Mouse (Mus musculus): ENCODE results near the gene Psmd8.
"Not testable (repeated sequence)": the region's sequence is repeated elsewhere in the genome, so short reads cannot be mapped to it uniquely, and the experiment has no call there.

The Psmd8 gene

DNA sequence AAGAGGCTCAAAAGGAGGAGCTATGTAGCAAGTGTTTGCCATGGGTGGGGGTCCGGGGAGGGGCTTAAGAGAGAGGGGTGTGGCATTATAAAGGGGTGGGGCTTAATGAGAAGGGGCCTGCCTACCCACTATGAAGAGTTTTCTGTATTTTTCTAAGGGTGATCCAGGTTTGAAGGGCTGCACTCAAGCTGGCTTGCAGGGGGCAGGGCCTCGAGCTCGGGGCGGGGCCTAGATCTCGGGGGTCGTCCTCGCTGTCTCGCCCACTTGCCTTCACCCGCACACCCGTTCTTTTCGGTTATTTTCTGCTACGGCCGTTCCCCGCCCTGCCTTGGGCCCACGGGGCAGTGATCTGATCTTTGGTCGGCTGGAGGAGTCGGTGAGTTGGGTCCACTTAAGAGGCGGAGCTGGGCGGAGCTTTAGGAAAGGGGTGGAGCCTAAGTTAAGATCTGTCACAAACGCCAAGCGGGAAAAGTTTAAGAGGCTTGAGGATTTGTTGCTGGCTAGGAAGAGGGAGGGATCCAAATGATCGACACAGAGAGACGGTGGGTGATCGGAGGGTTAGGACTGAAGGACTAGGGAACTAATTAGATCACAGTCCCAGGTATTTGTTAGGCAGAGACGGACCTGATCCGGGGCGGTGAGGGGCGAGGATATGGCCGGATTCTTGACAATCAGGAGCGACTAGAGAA lies 10.3 kb downstream of the Psmd8 start, which contains the start of the genes Ggn and Spred3:
Ggn (plus strand) TSS at position 145 of the 689 bp plus-strand sequence.
Spred3 (minus strand) TSS at position 346 of the 689 bp plus-strand sequence.
- peak; percentile 79 for DNase-seq

DNA sequence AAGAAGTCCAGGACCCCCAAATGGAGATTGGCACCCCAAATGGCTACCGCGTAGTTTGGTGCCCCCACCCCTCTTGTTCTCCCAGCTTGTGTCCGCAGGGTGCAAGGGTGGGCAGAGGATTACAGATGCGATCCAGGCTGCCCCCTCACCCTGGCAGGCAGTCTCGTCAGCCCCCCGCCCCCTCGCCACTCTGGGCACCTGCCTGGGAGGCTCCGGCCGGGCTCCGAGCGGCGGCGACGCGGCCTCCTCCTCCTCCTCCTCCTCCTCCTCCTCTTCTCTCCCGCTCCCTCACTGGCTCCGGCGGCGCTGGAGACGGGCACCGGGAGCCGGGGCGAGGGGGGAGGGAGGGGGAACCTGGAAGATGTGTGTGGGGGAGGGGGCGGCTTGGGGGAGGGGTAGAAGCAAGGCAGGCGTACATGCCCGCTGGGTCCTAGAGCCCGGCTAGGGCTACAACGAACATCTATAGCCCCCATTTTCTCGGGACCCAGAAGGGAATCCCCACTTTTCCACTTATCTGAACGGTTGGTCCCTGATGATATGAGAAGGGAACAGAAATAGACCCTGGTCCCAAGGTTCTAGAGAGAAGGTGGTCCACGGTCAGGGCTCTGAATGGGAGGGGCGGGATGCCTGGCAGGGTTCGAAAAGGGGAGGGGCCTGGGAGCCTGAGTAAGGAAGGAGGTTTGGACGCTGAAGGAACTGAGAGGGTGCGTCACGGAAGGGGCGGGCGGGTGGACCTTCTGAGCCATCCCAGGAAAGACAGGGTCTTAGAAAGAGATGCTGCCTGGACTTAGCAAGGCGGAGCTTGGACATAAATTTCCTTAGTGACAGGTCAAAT lies 11.1 kb downstream of the Psmd8 start:
- peak; percentile 88 for DNase-seq

DNA sequence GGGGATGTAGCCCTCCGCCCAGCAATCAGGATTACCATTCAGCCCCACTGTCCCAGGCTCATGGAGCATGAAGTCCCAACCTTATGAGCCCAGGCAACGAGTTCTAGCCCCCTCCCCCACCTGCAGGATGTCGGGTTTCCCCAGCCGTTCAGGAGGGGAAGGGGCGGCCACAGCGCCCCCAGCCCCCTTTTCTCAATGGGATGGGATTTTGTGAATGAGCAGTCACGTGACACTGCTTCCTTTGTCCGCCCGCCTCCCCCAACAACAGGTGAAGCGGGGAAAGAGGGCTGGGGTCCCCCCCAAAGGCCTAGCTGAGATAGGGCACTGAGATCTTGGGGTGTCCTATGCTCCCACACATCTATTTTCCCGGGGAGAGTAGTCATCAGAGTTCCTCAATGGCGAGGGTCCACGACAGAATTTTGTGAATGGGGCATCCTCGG lies 11.7 kb downstream of the Psmd8 start:
- DNase-seq, result peak; percentile 69

DNA sequence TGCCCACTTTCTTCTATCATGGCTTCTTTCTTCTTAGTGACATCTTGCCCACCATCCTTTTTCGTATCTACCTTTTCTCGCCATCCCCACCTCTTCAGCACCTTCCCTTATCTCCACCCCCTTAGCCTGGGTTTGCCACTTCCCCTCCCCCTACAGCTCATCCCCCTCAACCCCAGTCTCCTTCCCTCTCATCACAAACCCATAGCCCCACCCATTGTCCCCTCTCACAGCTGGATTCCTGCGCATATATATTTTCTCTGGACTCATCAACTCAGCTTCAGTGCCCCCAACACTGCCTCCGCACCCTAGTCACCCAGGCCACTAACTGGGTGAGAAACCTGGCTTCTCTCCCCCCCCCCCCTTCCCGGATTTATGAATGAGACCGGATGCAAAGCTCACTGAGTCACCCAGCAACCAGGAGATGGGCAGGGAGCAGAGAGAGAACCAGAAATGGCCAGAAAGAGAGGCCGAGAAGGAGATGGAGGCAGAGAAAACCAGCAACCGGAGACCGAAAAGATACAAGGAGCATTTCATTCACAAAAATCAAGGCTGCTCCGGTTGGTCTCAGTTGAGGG lies 12.3 kb downstream of the Psmd8 start:
- no peak for DNase-seq

DNA sequence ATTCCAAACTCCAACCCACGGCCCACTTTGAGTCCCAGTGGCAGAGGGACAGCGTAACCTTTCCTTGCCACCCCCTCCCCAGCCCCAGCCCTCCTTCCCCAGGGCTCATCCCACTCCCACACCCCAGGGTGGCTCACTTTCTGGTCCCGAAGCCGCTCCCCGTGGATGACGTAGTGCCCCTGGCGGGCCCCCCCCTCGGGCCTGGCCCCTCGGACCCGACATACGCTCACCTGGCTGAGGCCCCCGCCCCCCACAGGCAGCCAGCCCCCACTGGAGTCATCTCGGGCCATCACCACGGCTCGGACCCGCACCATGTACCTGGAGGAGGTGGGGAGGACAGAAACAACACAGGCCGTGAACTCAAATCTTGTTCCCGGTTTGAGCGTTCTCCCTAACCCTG lies 12.8 kb downstream of the Psmd8 start:
- DNase-seq, result peak; percentile 38

DNA sequence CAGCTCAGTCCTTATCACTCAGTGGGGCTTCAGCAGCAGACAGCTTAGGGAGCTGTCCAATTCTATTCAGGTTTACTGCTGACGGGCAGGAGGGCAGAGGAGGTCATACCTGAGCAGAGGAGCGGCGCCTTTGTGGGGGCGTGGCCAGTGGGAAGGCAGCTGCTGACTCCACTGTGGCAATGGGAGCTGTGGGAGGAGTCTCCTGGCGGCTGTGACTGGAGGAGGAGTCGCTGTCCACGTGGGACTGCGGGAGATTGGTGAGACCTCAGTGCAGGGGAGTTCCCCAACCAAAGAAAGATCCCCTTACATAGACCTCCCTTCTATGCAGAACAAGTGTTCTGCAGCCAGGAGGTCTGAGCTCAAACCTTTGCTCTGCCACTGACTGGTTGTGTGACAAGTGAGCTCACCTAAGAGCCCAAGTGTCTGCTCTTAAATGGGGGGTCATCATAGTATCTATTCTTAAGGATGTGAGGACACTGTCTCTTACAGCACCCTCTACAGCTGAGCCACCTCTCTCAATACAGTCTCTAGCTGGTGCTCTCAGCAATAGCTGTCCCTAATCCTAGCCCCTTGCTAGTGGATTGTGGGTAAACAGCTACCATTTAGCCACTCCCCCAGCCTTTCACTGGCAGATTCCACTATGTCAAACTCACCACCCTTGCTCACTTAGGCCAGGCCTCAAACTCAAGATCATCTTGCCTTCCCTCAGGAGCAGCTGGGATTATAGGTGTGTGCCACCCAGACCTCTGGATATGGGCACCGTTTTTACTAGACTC lies 17.6 kb downstream of the Psmd8 start:
- no peak for DNase-seq

DNA sequence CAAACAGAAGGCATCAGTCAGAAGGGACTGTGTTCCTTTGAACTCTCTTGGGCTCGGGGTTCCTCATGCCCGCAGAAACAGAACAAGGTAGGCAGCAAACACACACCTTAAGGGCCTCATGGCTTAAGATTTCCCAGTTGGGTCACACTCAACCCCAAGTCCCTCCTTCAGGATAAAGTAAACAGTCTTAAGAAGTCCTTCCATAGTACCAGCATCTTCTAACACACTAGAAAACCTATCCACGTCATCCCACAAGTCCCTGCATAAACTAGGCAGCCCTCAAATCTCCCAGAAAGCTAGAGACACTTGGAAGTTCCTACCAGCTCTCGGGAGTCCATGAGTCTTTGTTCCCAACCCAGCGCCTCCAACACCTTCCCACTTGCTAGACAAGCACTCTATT lies 18.2 kb downstream of the Psmd8 start:
- no peak for DNase-seq

DNA sequence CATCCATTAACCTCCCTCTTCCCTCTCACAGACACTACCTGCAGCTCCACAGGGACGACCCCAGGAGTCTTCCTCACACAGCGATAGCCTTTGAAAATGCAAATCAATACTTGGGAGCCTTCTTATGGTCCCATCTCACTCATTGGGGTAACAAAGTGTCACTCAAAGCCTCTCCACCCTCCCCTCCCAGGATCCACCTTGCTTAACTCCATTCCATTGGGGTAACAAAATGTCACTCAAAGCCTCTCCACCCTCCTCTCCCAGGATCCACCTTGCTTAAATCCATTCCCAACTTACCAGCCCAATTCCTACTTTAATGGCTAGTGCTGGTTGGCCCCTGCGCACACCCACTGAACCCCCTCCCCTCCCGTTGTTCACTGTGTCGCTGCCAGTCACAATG lies 22.2 kb downstream of the Psmd8 start:
- no peak for DNase-seq

DNA sequence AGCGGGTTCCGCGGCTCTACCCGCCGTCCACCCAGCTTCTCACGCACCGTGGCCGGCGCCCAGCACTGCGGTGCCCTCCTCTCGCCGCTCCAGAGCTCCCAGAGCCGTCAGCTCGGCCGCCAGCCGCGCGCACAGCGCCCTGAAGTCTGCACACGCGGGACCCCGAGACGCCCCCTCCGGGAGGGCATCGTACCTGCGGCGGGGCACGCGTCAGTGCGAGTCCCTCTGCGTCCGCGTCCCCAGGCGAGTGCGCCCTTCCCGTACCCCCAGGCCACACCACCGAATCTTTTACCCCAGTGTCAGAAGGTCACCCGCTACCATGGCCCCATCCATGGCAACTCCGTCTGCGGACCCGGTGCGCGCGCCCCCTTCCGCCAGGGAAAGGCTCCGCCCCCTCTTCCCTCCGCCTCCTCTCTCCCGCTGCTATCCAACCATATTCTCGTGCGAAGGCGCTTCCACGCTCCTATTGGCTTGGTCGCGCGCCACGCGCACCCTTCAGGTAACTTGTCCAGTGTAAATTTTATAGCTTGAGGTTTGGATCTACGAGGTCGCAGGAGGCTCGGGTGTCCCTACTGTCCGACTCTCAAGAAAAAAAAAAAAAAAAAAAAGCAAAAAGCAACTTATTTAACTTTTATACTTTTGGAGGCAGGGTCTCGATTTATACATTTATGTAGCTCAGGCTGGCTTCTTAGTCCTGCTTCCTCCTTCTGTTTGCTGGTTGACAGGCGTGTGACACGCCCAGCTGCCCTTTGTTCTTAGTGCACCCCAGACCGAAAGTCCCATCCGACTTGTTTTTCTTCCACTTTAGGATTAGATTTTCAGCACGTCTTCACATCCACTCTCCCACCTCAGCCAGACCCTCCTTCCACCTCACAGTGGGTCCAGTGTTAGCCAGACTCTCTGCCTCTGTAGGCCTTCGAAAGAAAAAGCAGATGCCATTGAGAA lies 24.4 kb downstream of the Psmd8 start, which contains the start of gene Fam98c:
Fam98c (minus strand) TSS at position 397 of the 945 bp plus-strand sequence.
- DNase-seq, result peak; percentile 92

DNA sequence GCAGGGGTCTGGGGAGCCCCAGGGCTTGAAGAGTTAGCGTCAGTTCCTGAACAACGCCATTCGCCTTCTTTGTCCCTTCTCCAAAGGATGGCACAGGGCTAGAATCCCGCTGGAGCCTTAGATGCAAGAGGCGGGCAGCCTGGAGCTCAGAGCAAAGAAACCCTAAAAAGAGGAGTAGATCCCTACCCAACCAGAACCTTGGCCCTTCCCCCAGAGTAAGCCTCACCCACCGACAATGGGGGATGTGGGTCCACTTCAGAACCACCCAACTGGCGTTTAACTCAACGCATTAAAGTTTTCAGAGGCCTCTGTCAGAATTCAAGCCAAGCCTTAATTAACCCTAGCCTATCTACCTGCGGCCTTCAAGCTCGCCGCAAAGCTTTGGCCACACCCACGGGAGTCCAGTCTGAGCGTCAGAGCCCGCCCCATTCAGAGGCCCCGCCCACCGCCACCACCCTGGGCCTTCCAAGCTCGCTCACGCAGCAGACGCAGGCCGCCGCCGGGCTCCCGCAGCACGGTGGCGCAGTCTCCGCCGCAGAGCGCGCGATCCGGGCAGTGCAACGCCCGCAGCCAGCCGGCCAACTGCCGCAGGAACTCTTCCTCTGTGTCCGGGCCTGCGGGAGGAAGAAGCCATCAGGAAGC lies 25.2 kb downstream of the Psmd8 start:
- DNase-seq, result peak; percentile 92

DNA sequence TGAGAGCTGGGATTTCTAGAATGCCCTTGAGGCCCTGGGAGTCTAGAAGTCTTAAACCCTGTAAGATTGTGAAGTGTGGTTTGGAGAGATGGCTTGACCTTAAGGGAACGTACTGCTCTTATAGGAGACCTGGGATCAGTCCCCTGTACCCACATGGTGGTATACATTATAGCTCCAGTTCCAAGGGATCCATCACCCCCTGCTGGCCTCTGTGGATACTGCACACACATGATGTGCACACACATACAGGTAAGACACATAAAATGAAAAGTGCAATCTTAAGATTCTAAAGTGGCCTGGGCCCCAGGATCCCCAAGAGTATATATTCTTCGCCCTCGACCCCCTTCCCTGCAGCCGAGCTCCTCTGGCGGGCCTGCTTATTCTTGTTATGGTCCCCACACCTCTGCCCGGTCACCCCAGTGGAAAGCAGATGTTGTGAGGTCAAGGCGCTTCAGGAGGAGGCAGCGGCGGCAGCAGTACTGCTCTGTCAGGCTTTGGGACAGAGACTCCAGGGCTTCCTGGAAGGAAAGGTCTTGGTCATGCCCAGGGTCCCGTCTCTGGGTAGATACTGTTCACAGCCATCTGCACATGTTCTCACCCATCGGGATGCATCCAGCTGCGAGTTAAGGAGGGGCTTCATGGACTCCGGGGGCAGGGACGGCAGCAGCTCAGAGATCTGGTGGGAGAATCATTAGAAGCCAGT lies 26.3 kb downstream of the Psmd8 start:
- peak; percentile 61 for DNase-seq

DNA sequence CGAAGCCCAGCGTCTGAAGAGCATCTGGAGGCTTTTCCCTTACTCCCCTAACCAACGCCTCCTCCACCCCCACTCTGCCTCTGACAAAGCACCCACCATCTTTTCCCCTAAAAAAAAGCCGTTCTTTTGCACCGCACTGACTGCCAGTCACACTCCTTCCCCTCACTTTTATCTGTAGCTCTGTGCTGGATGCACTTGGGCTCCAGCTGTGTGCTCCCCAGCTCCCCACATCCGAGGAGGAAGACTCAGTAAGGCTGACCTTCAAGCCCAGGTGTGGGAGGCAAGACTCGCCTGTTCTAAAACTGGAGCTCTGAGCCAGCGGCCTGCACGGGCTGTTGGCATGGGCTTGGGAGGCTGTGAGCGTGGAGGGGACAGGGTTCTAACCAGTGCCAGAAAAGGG lies 29.0 kb downstream of the Psmd8 start:
- no peak for DNase-seq

DNA sequence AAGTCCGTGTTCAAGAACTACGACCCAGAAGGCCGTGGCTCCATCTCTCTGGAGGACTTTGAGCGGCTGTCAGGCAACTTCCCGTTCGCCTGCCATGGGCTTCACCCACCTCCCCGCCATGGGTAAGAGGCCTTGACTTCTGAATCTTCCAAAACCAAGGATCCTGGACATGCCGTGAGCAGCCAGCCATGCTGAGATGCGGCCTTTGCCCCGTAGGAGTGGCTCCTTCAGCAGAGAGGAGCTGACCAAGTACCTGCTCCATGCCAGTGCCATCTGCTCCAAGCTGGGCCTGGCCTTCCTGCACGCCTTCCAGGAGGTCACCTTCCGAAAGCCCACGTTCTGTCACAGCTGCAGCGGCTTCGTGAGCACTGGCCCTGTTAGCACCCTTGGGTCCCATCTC lies 31.7 kb downstream of the Psmd8 start:
- no peak for DNase-seq

DNA sequence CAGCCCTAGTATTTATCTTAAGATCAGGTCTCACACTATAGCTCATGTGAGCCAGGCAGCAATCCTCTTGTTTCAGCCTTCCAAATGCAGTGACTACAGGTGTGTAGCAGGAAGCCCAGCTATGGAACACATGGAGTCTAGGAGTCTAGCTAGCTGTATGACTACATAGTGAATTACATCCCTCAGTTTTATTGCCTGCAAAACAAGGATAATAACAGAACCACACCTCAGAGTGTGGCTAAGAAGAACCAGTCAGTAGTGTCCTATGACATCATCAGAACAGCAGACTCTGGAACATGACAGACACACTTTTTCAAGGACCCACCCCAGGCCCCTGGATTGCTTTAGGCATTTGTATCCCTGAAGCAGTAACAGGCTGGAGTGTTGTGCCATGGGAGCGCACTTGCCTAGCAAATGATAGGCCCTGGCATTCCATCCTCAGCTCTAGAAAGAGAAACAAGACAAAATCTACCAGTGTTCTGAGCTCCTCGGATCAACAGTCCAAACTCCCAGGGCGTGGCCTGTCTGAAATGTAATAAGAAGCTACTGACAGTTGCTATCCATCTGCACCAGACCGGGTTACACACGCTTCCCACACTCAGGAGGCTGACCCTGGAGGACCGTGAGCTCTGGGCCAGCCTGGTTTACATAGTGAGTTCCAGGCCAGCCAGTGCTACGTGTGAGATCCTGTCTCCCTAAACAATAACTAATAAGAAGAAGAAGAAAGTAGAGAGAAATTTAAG lies 33.7 kb downstream of the Psmd8 start:
- DNase-seq, result no peak

DNA sequence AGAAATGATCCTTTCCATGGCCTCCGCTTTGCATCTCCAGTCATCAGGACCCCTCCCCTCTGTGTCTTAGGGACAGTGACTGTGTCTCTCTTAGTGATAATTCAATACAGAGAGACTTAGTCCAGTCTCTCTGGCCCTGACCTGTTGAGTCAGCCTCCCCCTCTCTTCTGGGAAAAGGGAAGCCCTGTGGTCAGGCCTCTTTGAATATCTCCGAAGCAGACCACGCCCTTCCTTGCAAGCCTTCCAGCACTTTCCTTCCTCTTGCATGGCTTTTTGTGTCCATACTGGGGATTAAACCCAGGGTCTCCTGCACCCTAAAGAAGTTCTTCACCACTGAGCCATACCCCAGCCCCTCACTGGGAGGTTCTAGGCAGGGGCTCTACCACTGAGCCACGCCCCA lies 36.5 kb downstream of the Psmd8 start:
- DNase-seq, result no peak

DNA sequence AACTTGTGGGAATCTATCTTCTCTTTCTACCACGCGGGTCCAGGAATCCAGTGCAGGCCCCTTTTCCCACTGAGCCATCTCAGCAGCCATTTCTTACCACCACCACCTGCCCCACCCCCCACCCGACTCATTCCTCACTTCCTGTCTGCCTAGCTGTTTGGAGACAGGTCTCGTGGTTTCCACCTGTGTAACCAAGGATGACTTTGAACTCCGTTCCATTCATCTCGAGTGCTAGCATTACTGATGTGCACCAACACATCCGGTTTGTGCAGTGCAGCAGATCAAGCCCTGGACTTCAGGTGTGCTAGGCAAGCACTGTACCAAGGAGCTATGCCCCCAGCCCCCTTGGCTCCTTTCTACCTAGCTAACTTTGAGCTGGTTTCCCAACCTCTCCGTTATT lies 39.1 kb downstream of the Psmd8 start:
- no peak for DNase-seq

DNA sequence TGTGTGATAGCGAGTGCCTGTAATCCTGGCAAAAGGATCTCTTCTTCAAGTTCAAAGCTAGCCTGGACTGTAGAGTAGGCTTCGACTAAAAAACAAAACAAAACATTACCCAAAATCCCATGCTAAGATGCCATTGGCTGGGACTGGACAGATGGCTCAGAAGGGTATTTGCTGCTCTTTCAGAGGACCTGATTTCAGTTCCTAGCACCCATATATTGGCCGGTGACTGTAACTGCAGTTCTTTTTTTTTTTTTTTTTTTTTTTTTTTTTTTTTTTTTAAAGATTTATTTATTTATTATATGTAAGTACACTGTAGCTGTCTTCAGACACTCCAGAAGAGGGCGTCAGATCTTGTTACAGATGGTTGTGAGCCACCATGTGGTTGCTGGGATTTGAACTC lies 41.3 kb downstream of the Psmd8 start:
- not testable (repeated sequence) for DNase-seq

DNA sequence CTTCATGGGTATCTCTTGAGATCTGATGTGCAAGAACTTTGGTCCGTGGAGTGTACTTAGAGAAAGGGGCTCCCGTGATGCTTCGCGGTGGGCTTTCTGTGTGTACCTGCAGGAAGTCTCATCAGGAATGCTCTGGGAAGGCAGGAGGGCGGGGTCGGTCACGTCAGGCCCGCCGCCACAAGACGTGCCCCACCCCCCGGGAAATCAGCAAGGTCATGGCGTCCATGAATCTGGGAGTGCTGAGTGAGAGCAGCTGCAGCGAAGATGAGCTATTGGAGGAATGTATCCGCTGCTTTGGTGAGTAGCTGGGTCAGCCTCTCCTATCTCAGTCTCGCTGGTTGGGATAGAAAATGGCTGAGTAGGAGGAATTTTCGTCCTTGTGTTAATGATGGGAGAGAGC lies 43.1 kb downstream of the Psmd8 start:
- no peak for DNase-seq

DNA sequence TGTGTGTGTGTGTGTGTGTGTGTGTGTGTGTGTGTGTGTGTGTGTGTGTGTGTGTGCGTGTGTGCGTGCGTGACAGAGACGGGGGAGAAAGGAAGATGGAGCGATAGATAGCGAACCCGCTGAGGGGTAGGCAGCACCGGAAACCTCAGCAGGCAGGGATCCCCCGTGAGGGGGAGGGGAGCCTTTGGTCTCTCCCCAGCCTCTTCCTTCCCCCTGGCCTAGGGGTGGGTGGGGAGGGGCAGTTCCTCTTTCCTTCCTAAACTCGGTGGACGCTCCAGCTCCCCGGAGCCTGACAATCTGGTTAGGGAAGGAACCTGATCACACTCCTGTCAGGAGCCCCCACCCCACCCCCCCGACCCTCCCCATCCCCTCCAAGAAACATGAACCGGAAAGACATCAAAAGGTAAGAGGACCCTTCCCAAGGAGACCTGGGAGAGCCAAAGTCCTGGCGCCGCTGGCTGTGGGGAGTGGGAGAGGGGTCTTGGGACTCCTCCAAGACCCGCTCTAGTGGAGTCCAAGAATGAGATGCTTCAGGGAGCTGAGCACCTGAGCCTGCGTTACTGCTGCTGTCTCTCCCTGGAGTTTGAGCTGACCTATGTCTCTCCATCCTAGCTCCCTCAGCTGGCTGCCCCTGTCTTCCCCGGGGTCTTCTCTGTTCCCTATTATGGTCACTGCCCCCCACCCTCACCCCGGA lies 45.7 kb downstream of the Psmd8 start, which contains the start of gene Rasgrp4:
Rasgrp4 (plus strand) TSS at position 159 of the 694 bp plus-strand sequence.
- DNase-seq, result no peak
